Mouse (Mus musculus) bone marrow, adult 2 months (tissue): ENCODE measurements around the gene Rps6ka1.

Source experiments
- CTCF ChIP-seq: fragments of 200-500 bp; IDR thresholded peaks from 2 replicates; pipeline ENCODE4 v1.5.1; 2011; ENCODE audit warnings: low read length, control low read depth; ENCODE audit not compliant: control insufficient read depth, insufficient read depth
- POLR2A ChIP-seq: fragments of 200-500 bp; IDR thresholded peaks from 2 replicates; pipeline ENCODE4 v1.6.1; 2011; ENCODE audit warnings: low read depth, mild to moderate bottlenecking, control low read depth, low read length, borderline replicate concordance; ENCODE audit not compliant: control insufficient read depth

DNA sequence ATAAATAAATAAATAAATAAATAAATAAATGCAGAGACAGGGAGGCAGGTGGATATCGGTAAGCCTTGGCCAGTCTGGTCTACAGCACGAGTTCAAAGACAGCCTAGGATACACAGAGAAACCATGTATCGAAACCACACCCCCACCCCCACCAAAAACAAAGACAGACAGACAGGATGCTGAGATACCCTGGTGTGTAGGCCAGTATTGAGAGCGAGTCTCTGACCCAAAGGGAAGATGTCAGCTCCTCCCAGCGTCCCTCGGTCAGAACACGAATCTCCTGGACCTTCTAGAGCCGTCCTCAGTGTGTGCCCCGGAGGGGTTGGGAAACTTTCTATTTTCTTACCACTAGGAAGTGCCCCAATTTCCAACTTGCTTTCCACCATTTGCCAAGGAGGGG, 42.5 kb downstream of the Rps6ka1 start:
- TF ChIP-seq POLR2A (no peak), CTCF (no peak)
